Mouse (Mus musculus) T-helper 2 cell (primary cell): Measurements from ENCODE around the gene Ftsj3.
"Not testable (repeated sequence)": the region's sequence is repeated elsewhere in the genome, so short reads cannot be mapped to it uniquely, and the experiment has no call there.

Source experiments
- in situ Hi-C: fragments of 300-600 bp; cut with MboI, MseI; formaldehyde crosslinking; loops from one replicate; pipeline ENCODE4 v1.15.1; 2025; ENCODE audit warnings: high pct_unique_total_duplicates

Ftsj3 gene

GRCm38 (mm10) chr11:106268326-106269059 is 12.6 kb upstream of the Ftsj3 start:
- in situ Hi-C loops: no loop called here

- in situ Hi-C loops: no loop called here
Measured at GRCm38 (mm10) chr11:106267871-106268270, 12.0 kb upstream of the Ftsj3 start.

GRCm38 (mm10) chr11:106267311-106267852 is 11.5 kb upstream of the Ftsj3 start:
- in situ Hi-C loops: no loop called here

- in situ Hi-C loops: no loop called here
Measured at GRCm38 (mm10) chr11:106266431-106266830, 10.6 kb upstream of the Ftsj3 start.

GRCm38 (mm10) chr11:106265570-106265969 is 9.7 kb upstream of the Ftsj3 start:
- in situ Hi-C loops: no loop called here

- in situ Hi-C loops: no loop called here
Measured at GRCm38 (mm10) chr11:106264988-106265387, 9.1 kb upstream of the Ftsj3 start.

GRCm38 (mm10) chr11:106263963-106264362 is 8.1 kb upstream of the Ftsj3 start:
- in situ Hi-C loops: no loop called here

- in situ Hi-C loops: no loop called here
Measured at GRCm38 (mm10) chr11:106260826-106261450, 5.1 kb upstream of the Ftsj3 start.

- in situ Hi-C loops: no loop called here
Measured at GRCm38 (mm10) chr11:106256775-106257174, 896 bp upstream of the Ftsj3 start.

GRCm38 (mm10) chr11:106255174-106255573 is 705 bp downstream of the Ftsj3 start:
- in situ Hi-C loops: no loop called here

- in situ Hi-C loops: loop anchor here (5.0 kb wide), 1 partner anchor 42 kb away; no protein-coding TSS in a partner anchor
Measured at GRCm38 (mm10) chr11:106254767-106255166, 1.1 kb downstream of the Ftsj3 start.

GRCm38 (mm10) chr11:106249326-106249725 is 6.6 kb downstream of the Ftsj3 start:
- in situ Hi-C loops: no loop called here

- in situ Hi-C loops: no loop called here
Measured at GRCm38 (mm10) chr11:106246834-106247233, 9.0 kb downstream of the Ftsj3 start.

GRCm38 (mm10) chr11:106233978-106234377 is 21.9 kb downstream of the Ftsj3 start:
- in situ Hi-C loops: not testable (repeated sequence)

GRCm38 (mm10) chr11:106220603-106221002 is 35.3 kb downstream of the Ftsj3 start:
- in situ Hi-C loops: no loop called here

GRCm38 (mm10) chr11:106216730-106217490 is 39.0 kb downstream of the Ftsj3 start, which contains the start of gene Ddx42:
TSS of gene Ddx42 (plus strand) at chr11:106216926.
- in situ Hi-C loops: no loop called here

GRCm38 (mm10) chr11:106215927-106216729 is 39.8 kb downstream of the Ftsj3 start, which contains the start of gene Ccdc47:
TSS of gene Ccdc47 (minus strand) at chr11:106216344.
- in situ Hi-C loops: no loop called here

GRCm38 (mm10) chr11:106215450-106215859 is 40.4 kb downstream of the Ftsj3 start:
- in situ Hi-C loops: no loop called here

- in situ Hi-C loops: loop anchor here (5.0 kb wide), 1 partner anchor 37 kb away; no protein-coding TSS in a partner anchor
Measured at GRCm38 (mm10) chr11:106214856-106215255, 41.0 kb downstream of the Ftsj3 start.

- in situ Hi-C loops: loop anchor here (5.0 kb wide), 1 partner anchor 40 kb away; no protein-coding TSS in a partner anchor
Measured at GRCm38 (mm10) chr11:106212771-106213170, 43.1 kb downstream of the Ftsj3 start.

- in situ Hi-C loops: no loop called here
Measured at GRCm38 (mm10) chr11:106202123-106202465, 53.8 kb downstream of the Ftsj3 start, which contains the start of gene Strada. TSS of gene Strada (minus strand) at chr11:106202168.
